Mouse (Mus musculus) neutrophil, adult 5-6 weeks (primary cell): ENCODE measurements around the gene Tmem8b. TPM values are rescaled to one million over a fixed set of nuclear protein-coding genes. Genes with fewer than 3 reads are reported as not detected.
A peak's percentile ranks its signal among the peaks of the same experiment; 100 is the strongest.

Experiments used
- ATAC-seq: fragments of 151-379, 151-347 bp; 2 replicates; pipeline ENCODE4 v1.8.0; 2017; ENCODE audit warnings: mild to moderate bottlenecking, moderate TSS enrichment; ENCODE audit not compliant: insufficient number of reproducible peaks, poor library complexity, low FRiP score, severe bottlenecking; ENCODE audit errors: extremely low read depth
- total RNA-seq: library from RNA; stranded (forward); fragments of 200-1000 nt; gene quantifications from 2 replicates; pipeline ENCODE4 v1.2.3, GENCODE M21; 2017

The Tmem8b gene
- total RNA-seq, 1 experiment from 2014 or later, result 0.47 TPM

GRCm38 (mm10) chr4:43655656-43656338, 13.0 kb upstream of the Tmem8b start:
- ATAC-seq, result no peak

GRCm38 (mm10) chr4:43656339-43657109, 12.2 kb upstream of the Tmem8b start, which contains the start of gene Hint2:
Hint2 (minus strand) TSS chr4:43656466.
- ATAC-seq, result peak; percentile 85

GRCm38 (mm10) chr4:43657146-43657545, 11.6 kb upstream of the Tmem8b start:
- no peak for ATAC-seq

- ATAC-seq, result no peak
These were observed 2.4 kb upstream of the Tmem8b start for GRCm38 (mm10) chr4:43666412-43666811.

GRCm38 (mm10) chr4:43669428-43669794, 640 bp downstream of the Tmem8b start:
- ATAC-seq, result no peak

- ATAC-seq, result peak; percentile 39; the same call in 1 of the 2 replicates
These were observed 3.3 kb downstream of the Tmem8b start for GRCm38 (mm10) chr4:43672070-43672469.

- ATAC-seq, result no peak
These were observed 4.9 kb downstream of the Tmem8b start for GRCm38 (mm10) chr4:43673703-43674102.

- ATAC-seq, result no peak
These were observed 6.2 kb downstream of the Tmem8b start for GRCm38 (mm10) chr4:43674974-43675373.

GRCm38 (mm10) chr4:43675608-43676007, 6.8 kb downstream of the Tmem8b start:
- ATAC-seq, result no peak

GRCm38 (mm10) chr4:43678541-43678940, 9.8 kb downstream of the Tmem8b start:
- no peak for ATAC-seq

- no peak for ATAC-seq
These were observed 10.8 kb downstream of the Tmem8b start for GRCm38 (mm10) chr4:43679416-43680043.

GRCm38 (mm10) chr4:43690021-43690420, 21.2 kb downstream of the Tmem8b start:
- no peak for ATAC-seq

GRCm38 (mm10) chr4:43691026-43691425, 22.3 kb downstream of the Tmem8b start:
- ATAC-seq, result no peak

GRCm38 (mm10) chr4:43693806-43694241, 25.1 kb downstream of the Tmem8b start:
- ATAC-seq, result no peak

GRCm38 (mm10) chr4:43694439-43695248, 25.9 kb downstream of the Tmem8b start:
- ATAC-seq, result no peak

GRCm38 (mm10) chr4:43695249-43695671, 26.5 kb downstream of the Tmem8b start:
- no peak for ATAC-seq

GRCm38 (mm10) chr4:43696561-43696960, 27.8 kb downstream of the Tmem8b start:
- no peak for ATAC-seq

- ATAC-seq, result no peak
These were observed 31.9 kb downstream of the Tmem8b start, which contains the start of gene Olfr70 for GRCm38 (mm10) chr4:43700707-43701106. Olfr70 (minus strand) TSS chr4:43700807.

- ATAC-seq, result no peak
These were observed 34.7 kb downstream of the Tmem8b start for GRCm38 (mm10) chr4:43703439-43703838.
